Mouse (Mus musculus) olfactory bulb, adult 2 months (tissue): ENCODE measurements around the gene Mknk1.

Experiments used
- CTCF ChIP-seq: fragments of 200-500 bp; IDR thresholded peaks from 2 replicates; pipeline ENCODE4 v1.5.1; 2012; ENCODE audit warnings: low read depth, mild to moderate bottlenecking, low read length, moderate library complexity; ENCODE audit not compliant: insufficient read depth
- POLR2A ChIP-seq: fragments of 200-500 bp; IDR thresholded peaks from 2 replicates; pipeline ENCODE4 v1.6.1; 2012; ENCODE audit warnings: mild to moderate bottlenecking, low read depth, low read length, moderate library complexity; ENCODE audit not compliant: insufficient read depth

GRCm38 (mm10) chr4:115902816-115903215, 63.8 kb downstream of the Mknk1 start:
- TF ChIP-seq CTCF, result no peak
- no peak for TF ChIP-seq POLR2A
